Mouse (Mus musculus) heart, adult 9 months (tissue): Measurements from ENCODE around the gene Hist1h2ag.
A peak's percentile ranks its signal among the peaks of the same experiment; 100 is the strongest.

Experiments used
- DNase-seq, 2 experiments: peaks; one replicate each; pipeline ENCODE4 v3.0.0; 2022; ENCODE audit warnings: low spot score in 2 of 2

The Hist1h2ag gene

GRCm38 (mm10) chr13:22036986-22037385, 5.8 kb downstream of the Hist1h2ag start:
- no peak for DNase-seq

- DNase-seq: no peak
Observed at GRCm38 (mm10) chr13:22036149-22036956, 6.4 kb downstream of the Hist1h2ag start.

- peak; percentile 86 to 91 for DNase-seq
Observed at GRCm38 (mm10) chr13:22035267-22036148, 7.2 kb downstream of the Hist1h2ag start, which contains the start of the genes Hist1h2ah and Hist1h2bk. Gene Hist1h2ah (minus strand): TSS chr13:22035568. Gene Hist1h2bk (plus strand): TSS chr13:22035870.

- no peak for DNase-seq
Observed at GRCm38 (mm10) chr13:22034443-22035266, 8.1 kb downstream of the Hist1h2ag start.

- DNase-seq: no peak
Observed at GRCm38 (mm10) chr13:22033741-22034442, 8.9 kb downstream of the Hist1h2ag start.

GRCm38 (mm10) chr13:22030493-22030892, 12.3 kb downstream of the Hist1h2ag start:
- no peak for DNase-seq

- DNase-seq: no peak
Observed at GRCm38 (mm10) chr13:22029928-22030327, 12.8 kb downstream of the Hist1h2ag start.

- DNase-seq: peak; percentile 86 to 96
Observed at GRCm38 (mm10) chr13:22028673-22029460, 13.9 kb downstream of the Hist1h2ag start.

- peak; percentile 57 to 86 for DNase-seq
Observed at GRCm38 (mm10) chr13:22026058-22027031, 16.4 kb downstream of the Hist1h2ag start.

- DNase-seq: peak; percentile 60 to 90
Observed at GRCm38 (mm10) chr13:22022241-22022640, 20.5 kb downstream of the Hist1h2ag start.

GRCm38 (mm10) chr13:22021581-22021980, 21.2 kb downstream of the Hist1h2ag start:
- DNase-seq: peak in 1 of 2 experiments; percentile 30

- DNase-seq: peak; percentile 59 to 89
Observed at GRCm38 (mm10) chr13:22020901-22021339, 21.8 kb downstream of the Hist1h2ag start.

GRCm38 (mm10) chr13:22019934-22020835, 22.6 kb downstream of the Hist1h2ag start:
- DNase-seq: peak in 1 of 2 experiments; percentile 42

GRCm38 (mm10) chr13:22015479-22016450, 27.0 kb downstream of the Hist1h2ag start:
- DNase-seq: peak; percentile 49 to 81

GRCm38 (mm10) chr13:22014411-22014845, 28.3 kb downstream of the Hist1h2ag start:
- DNase-seq: no peak

- DNase-seq: no peak
Observed at GRCm38 (mm10) chr13:22013716-22014115, 29.0 kb downstream of the Hist1h2ag start.
